ENCODE assay signal across 25 mouse cellular contexts in the genomic region with DNA sequence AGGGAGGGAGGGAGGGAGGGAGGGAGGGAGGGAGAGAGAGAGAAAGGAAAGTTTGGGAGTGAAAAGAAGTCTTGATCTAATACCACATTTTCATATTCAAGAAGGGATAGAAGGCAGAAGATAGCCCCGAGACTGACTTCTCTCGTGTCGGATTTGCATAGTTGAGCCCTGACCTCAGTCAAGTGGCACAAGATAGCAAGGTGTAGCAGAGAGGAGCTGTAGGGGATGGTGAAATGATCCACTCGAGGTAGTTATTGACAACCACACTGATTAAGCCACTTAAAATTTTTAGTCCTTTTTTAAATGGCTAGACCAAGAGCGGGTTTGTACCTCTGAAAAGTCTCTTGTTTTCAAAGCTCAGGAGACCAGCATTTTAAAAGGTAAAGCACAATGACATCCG.
DNase-seq lines count a peak whose midpoint lies in the region; ATAC-seq lines count a peak whose summit lies in the region.
"Had no signal": no experiment of that assay in that cellular context is flagged by ENCODE, and none has a peak within 500 bp of the region (broad histone marks: within the 10 kb centered on the region; RNA-seq: fewer than 3 reads in every experiment).

No protein-coding gene starts in this region.

- H3K4me3 ChIP-seq in heart, embryonic 13.5 days, result no peak overlapping the region
- H3K4me3 ChIP-seq in heart, embryonic 16.5 days (ENCODE audit: low read length), result no peak overlapping the region
- peak overlapping the region; percentile 38 for H3K4me3 ChIP-seq in megakaryocyte, embryonic 14.5 days (replicated peaks)
- H3K4me3 ChIP-seq: forebrain, embryonic 10.5 days; forebrain, embryonic 13.5 days; hindbrain, embryonic 10.5 days; hindbrain, embryonic 13.5 days; intestine, embryonic 15.5 days had no signal

- H3K27me3 ChIP-seq in heart, embryonic 13.5 days (replicated peaks), result peaks cover 20% of the 10 kb centered on the region
- H3K27me3 ChIP-seq in heart, embryonic 16.5 days (ENCODE audit: control insufficient read depth, insufficient read depth, low read length), result no peaks in the 10 kb centered on the region
- H3K27me3 ChIP-seq in megakaryocyte, embryonic 14.5 days (replicated peaks), result no peaks in the 10 kb centered on the region
- H3K27me3 ChIP-seq: forebrain, embryonic 13.5 days; hindbrain, embryonic 13.5 days; intestine, embryonic 15.5 days had no signal

- H3K9me3 ChIP-seq in heart, embryonic 13.5 days, result no peaks in the 10 kb centered on the region
- no peaks in the 10 kb centered on the region for H3K9me3 ChIP-seq in heart, embryonic 16.5 days (replicated peaks; ENCODE audit: control insufficient read depth, low read length)
- H3K9me3 ChIP-seq in megakaryocyte, embryonic 14.5 days, result no peaks in the 10 kb centered on the region
- H3K9me3 ChIP-seq: forebrain, embryonic 10.5 days; forebrain, embryonic 13.5 days; hindbrain, embryonic 10.5 days; hindbrain, embryonic 13.5 days; intestine, embryonic 15.5 days had no signal

- no peak for DNase-seq in heart, postnatal 14 days
- no peak for DNase-seq in heart, postnatal 10 days
- DNase-seq in adrenal gland, adult (ENCODE audit: inconsistent age in 2 of 2, low spot score in 1 of 2), result no peak
- DNase-seq: adrenal gland, postnatal 10 days; adrenal gland, postnatal 36 days; cerebellum, adult 18-20 months; cerebellum, adult 9-10 months; cerebellum, postnatal 14 days; gastrocnemius, postnatal 10 days; gastrocnemius, postnatal 36 days; kidney, adult 11 months; kidney, adult 8-10 months had no signal

- peak overlapping the region; percentile 43; the same call in 1 of the 2 replicates for H3K27ac ChIP-seq in heart, embryonic 13.5 days (replicated peaks)
- H3K27ac ChIP-seq in heart, embryonic 16.5 days (ENCODE audit: low read length), result peak overlapping the region; percentile 44; the same call in 1 of the 2 replicates
- H3K27ac ChIP-seq: forebrain, embryonic 10.5 days; forebrain, embryonic 13.5 days; hindbrain, embryonic 10.5 days; hindbrain, embryonic 13.5 days; intestine, embryonic 15.5 days had no signal

- no peak overlapping the region for H3K9ac ChIP-seq in heart, embryonic 13.5 days
- H3K9ac ChIP-seq in heart, embryonic 16.5 days (ENCODE audit: low read length), result no peak overlapping the region
- H3K9ac ChIP-seq: forebrain, embryonic 13.5 days; hindbrain, embryonic 13.5 days; intestine, embryonic 15.5 days had no signal

- peaks cover 63% of the 10 kb centered on the region for H3K4me1 ChIP-seq in heart, embryonic 13.5 days
- H3K4me1 ChIP-seq in heart, embryonic 16.5 days (ENCODE audit: control insufficient read depth, insufficient read depth, low read length), result peaks cover 33% of the 10 kb centered on the region
- H3K4me1 ChIP-seq in megakaryocyte, embryonic 14.5 days, result peaks cover 82% of the 10 kb centered on the region
- H3K4me1 ChIP-seq: intestine, embryonic 15.5 days had no signal

- H3K36me3 ChIP-seq in heart, embryonic 13.5 days, result no peaks in the 10 kb centered on the region
- H3K36me3 ChIP-seq in heart, embryonic 16.5 days (ENCODE audit: control insufficient read depth, insufficient read depth), result no peaks in the 10 kb centered on the region
- peaks cover 41% of the 10 kb centered on the region for H3K36me3 ChIP-seq in megakaryocyte, embryonic 14.5 days (replicated peaks; ENCODE audit: low read length)
- H3K36me3 ChIP-seq: forebrain, embryonic 10.5 days; hindbrain, embryonic 10.5 days; hindbrain, embryonic 13.5 days; intestine, embryonic 15.5 days had no signal

- peak overlapping the region; percentile 21 for H3K4me2 ChIP-seq in heart, embryonic 13.5 days
- peak overlapping the region; percentile 20; the same call in 1 of the 2 replicates for H3K4me2 ChIP-seq in heart, embryonic 16.5 days (ENCODE audit: low read depth, low read length)
- H3K4me2 ChIP-seq: forebrain, embryonic 13.5 days; hindbrain, embryonic 13.5 days; intestine, embryonic 15.5 days had no signal

- 38% methylated on average over 6 of the region's 6 CpGs for WGBS in heart, embryonic 13.5 days
- WGBS in heart, embryonic 16.5 days, result 31% methylated on average over 6 of the region's 6 CpGs

- 0 out of 2 replicates have a peak, but pooled peaks have one; percentile 45 for ATAC-seq in heart, embryonic 13.5 days (ENCODE audit: extremely low read depth, insufficient number of reproducible peaks, low FRiP score, low TSS enrichment)
- ATAC-seq in heart, embryonic 16.5 days (replicated peaks; ENCODE audit: extremely low read depth, insufficient read depth, low FRiP score), result no peak; the same call in 1 of the 2 replicates
- ATAC-seq in megakaryocyte, adult 5-6 weeks (ENCODE audit: poor library complexity, severe bottlenecking), result no peak
- ATAC-seq: activated CD4-positive, CD25-positive, alpha-beta regulatory T cell, adult 4 months; CD4-positive, CD25-positive, alpha-beta regulatory T cell, adult 4 months; forebrain, embryonic 13.5 days; forebrain, embryonic 16.5 days; hindbrain, embryonic 16.5 days; intestine, embryonic 15.5 days had no signal

- intact Hi-C loops in heart, postnatal 14 days (cut with DNase I), result no loop called here
- intact Hi-C loops in heart, postnatal 10 days (cut with DNase I), result loop anchor here (2.0 kb wide), 1 partner anchor 188 kb away; no protein-coding TSS in a partner anchor
